Mouse (Mus musculus) cerebellum, adult 2 months (tissue): Measurements from ENCODE around the gene Chd3.

Source experiments
- CTCF ChIP-seq: fragments of 200-500 bp; IDR thresholded peaks from 2 replicates; pipeline ENCODE4 v1.5.1; 2011; ENCODE audit warnings: low read depth, mild to moderate bottlenecking, control low read depth, low read length, moderate library complexity, borderline replicate concordance; ENCODE audit not compliant: insufficient read depth
- POLR2A ChIP-seq: fragments of 200-500 bp; IDR thresholded peaks from 2 replicates; pipeline ENCODE4 v1.6.1; 2011; ENCODE audit warnings: low read length, control low read depth, borderline replicate concordance; ENCODE audit not compliant: insufficient read depth

GRCm38 (mm10) chr11:69388680-69389079 is 19.5 kb upstream of the Chd3 start:
- TF ChIP-seq CTCF (no peak), POLR2A (no peak)
